Mouse (Mus musculus) ovary, postnatal 14 days (tissue): ENCODE data around the gene Prkce.
"Not testable (repeated sequence)": the region's sequence is repeated elsewhere in the genome, so short reads cannot be mapped to it uniquely, and the experiment has no call there.

ENCODE experiments used
- DNase-seq: peaks from one replicate; pipeline ENCODE4 v3.0.0; 2022; ENCODE audit warnings: low spot score

The Prkce gene

DNA sequence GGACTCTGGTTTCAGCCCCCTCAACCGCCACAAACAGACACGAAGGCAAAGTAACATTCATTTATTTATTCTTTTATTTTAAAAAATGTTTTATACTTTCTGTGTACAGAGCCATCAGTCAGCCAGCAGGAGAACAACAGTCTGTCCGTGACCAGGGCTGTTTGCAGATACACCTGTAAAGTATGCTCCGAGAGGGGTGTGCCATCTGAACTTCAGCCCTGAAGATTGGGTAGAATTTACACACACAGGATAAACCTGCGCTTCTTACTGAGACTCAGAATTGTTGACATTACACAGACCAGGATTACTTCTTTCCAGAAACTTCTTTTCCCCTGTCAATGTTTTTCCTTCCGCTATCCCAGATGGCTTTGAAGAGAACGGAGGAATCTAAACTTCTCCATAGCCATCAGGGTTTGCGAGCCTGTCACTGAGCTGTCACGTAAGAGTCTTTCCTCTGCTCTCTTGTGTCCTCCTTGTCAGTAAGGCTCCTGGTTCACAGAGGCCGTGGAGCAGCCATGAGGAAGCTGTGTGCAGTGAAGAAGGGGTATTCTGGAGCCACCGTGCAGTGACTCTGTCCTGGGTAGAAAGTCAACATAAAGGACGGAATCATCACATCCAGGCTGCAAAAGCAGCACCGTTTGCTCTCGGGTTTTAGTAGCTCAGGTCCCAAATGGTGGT lies 286.2 kb downstream of the Prkce start:
- no peak for DNase-seq

DNA sequence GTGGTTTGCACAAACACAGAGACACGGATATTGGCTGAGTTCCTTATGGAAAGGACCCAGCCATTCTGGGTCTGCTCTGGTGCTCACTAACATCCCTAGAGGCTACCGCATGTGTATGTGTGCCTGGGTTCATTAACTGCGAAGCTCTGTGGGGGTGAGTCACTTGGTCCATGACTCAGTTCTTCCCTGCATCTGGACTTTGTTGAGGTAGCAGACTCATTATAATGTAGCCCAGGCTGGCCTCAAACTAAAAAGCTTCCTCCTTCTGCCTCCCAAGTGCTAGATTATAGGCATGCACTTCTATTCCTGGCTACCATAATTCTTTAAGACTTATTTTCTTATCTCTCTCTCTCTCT lies 286.7 kb downstream of the Prkce start:
- DNase-seq: no peak

DNA sequence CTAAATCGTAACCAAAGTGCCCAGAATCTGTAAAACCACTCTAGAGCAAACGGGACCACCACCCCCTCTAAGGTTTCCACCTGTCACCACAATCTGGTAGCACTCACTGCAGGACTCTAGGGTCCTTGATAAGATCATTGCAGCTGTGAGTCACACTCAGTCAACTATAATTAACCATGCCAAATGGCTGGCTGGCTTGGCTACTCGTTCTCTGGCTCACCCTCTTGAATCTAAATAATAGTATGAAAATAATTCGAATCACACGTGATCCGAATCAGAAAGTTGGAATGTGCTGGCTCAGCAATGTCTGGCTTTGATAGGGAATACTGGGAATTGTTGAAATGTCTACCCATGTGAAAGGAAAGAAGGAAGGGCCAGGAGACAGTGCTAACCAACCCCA lies 288.9 kb downstream of the Prkce start:
- DNase-seq: no peak

DNA sequence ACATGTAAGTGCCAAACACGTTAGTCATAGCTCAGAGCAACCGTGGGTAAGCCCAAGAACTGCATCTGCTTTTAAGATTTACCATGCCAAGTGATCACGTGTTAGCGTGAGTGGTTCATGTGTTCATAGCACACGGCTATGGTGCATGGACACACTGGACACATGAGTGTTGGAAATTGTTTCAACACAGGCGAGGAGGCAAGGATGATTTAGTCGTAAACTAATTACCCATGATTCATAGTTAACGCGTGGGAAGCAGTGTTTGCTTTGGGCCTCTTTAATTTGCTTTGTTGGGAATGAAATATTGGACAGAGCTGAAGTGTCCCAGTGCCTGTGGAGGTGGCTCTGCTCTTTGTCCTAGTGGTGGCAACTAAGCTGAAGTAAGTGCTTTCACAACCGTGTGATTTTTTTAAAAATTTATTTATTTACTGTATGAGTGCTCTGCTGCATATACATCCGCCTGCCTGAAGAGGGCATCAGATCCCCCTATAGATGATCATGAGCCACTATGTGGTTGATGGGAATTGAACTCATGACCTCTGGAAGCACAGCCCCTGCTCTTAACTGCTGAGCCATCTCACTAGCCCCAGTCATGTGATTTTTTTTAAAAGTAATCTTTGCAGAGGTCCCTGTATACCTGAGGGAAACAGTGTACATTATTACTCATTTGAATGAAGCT lies 290.9 kb downstream of the Prkce start:
- DNase-seq: no peak

DNA sequence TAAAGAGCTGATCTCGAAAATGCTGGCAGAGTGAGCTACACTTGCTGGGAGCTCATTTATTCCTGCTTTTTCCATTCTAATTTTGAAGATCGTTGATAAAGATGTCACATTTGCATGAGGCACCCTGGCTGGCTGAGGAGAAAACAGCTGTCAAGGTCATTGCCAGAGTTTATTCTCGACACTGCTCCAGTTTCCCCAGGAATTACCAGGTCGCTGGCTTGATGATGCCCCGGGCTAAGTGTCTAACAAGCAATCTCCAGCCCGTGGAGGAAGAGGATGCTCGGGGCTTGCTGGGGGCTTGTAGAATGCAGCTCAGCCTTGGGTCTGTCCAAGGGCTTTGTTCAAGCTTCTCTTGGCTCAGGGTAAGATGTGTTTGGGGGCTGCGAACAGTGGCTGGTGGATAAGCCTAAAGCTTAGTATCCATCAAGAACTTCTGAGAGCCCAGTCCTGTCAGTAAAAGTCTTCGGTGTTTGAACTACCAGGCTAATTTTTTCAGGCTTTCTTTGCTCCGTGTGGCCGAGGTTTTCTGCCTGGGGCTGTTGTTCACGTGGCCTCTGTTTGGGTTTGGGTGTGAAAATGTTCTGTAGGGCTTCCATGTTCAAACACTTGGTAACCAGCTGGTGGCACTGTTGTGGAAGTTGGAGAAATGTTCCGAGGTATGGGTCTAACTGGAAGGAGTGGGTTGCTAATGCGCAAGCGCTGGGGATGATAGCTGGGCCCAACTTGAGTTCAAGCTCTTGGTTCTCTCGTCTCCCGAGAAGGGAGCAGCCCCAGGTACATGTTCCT lies 293.3 kb downstream of the Prkce start:
- DNase-seq: no peak

DNA sequence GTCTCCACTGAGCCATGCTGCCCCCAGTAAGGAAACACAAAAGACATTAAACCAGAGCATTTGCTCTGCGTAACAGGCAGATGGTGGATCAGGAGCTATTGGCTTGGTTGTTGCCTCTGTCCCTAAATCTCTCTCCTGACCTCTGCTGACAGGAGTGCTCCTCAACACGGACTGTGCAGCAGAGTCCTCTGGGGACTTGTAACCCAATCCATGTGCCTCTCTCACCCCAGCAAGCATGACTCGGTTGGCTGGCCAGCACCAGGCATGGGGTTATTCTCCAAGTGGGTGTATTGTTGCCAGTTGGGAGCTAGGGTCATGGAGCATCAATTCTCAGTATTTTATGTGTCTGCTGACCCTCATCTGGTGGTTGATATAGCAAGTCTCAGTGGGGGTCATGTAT lies 295.8 kb downstream of the Prkce start:
- no peak for DNase-seq

DNA sequence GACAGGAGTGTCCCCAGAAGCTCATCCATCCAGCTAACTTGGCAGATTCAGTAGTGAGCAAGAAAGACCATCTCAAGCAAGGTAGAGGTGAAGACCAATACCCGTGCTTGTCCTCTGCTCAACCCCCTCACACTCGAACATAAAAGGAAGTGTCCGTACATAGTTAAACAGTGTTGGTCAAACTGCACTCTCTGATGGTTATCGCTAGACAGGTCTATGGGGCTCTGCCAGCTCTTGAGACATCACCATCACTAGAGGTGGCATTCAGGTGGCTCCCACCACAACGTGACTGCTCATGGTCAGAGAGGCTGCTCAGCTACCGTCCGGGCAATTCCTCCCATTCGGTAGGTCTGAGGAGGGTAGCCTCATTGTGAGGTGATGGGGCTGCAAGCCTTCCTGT lies 296.6 kb downstream of the Prkce start:
- DNase-seq: no peak

DNA sequence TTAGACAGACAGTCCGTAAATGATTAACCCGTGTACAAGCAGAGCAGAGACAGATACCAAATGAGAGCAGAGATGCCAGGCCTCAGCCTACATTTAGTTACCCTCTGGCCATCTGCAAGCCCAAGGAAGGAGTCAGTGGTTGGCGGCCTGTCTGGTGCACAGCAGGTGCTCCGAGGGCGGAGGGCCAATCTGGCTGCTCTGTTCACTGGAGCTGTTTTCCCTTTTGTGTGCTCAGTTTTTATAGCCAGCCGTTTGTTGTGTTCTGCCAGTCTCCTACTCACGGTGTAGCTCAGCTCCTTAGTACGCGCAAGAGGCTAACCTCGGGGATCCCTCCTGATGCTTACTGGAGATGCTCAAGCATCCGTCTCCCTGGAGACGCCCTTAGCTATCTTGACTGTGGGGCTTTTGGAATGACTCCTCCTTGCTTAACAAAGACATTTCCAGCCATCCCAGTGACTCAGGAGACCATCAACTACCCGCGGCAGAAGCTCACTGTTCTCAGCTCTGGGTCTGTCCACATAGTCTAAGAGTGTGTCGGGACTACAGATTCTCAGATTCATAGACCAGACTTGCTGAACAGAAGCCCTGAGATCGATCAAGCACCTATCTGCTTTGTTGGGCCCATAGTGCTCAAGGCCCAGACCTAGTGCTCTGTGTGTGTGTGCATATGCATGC lies 297.2 kb downstream of the Prkce start:
- no peak for DNase-seq

DNA sequence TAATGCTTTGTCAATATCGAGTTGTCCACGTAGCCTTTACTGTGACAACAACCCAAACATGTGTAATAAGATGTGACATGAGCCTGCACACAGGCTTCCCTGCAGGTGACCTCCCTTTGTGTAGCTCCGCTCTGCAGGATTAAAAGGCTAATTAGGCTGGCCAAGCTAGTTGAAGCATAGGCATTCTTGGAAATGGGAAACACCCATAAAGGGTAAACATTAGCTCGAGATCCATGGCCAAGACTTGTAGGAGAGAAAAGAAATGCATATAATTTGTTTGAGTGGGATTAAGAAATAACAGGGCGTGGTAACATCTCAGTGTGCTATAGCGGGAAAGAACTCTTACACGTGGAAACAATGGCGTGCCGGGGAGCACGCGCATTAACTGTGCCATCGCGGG lies 298.3 kb downstream of the Prkce start:
- no peak for DNase-seq

DNA sequence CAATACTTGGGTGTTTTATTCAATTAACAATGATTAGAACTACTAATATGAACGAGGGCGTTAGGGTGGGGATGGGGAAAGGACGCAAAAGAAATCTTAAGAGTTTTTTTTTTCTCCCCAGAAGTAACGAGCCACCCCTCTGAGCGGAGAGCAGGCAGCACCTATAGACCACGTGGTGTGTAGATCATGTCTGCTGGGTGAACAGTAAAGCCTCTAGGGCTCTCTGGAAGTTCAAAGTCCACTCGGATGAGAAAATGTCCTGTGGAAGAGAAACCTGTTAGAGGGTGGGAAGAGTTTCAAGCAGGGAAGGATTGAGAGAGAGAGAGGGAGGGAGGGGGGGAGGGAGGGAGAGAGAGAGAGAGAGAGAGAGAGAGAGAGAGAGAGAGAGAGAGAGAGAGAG lies 298.8 kb downstream of the Prkce start:
- no peak for DNase-seq

DNA sequence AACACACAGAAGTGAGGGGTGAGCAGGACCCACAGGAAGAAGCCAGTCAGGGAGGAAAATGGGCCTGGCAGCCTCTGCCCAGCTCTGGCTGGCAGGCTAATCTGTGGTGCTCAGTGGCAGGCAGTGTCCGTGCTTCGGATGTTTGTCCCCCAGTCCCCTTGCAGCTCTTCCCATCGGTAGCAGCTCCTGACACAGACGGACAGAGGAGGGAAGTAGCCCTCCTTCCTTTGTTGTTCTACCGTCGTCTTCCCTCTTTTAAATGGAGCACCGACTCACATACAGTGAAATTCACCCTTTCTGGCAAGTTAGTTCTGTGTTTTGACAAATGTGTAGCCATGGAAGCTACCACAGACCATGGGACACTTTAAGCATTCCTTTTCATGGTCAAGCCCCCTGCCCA lies 299.3 kb downstream of the Prkce start:
- DNase-seq: no peak

DNA sequence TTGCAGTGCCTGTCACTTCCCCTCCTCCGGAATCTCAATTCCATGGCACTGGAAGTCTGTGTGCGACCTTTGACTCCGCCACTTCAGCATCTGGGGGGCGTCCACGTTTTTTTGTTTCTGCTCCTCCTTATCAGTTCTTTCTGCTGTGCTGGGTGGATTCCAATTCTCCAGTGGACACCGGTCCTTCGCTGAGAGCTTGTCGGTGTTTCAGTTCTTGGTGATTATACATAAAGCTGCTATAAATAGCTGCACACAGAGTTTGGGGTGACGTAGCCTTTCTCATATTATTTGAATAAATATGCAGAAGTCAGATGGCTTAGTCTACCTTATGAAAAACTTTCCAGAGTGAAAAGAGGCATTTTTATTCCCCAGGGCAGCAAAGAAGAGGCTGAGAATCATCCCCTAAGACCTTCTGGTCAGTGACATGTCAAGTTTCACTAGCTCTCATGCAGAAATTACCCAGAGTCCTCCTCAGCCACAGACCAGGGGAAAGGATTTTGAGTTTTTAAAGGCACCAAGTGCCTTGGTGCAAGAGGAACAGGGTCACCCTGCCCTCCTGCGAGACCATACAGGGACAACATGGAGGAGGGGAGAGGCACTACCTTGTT lies 299.8 kb downstream of the Prkce start:
- DNase-seq: no peak

DNA sequence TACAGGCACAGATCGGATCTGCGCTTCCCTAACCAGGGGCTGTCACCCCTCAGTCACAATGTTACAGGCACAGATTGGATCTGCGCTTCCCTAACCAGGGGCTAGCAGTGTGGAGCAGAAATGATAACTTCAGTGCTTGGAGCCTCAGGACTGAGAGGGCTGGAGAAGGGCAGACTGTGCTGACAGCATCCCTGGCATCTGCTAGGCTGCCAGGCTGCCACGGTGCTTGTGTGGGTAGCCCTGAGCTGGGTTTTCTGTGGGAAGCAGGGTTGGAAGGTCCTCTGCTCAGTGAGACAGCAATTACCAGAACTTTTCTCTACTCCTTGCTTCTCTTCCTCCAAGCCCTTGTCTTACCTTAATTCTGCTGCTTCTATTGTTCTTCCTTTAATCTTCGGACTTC lies 300.4 kb downstream of the Prkce start:
- no peak for DNase-seq

DNA sequence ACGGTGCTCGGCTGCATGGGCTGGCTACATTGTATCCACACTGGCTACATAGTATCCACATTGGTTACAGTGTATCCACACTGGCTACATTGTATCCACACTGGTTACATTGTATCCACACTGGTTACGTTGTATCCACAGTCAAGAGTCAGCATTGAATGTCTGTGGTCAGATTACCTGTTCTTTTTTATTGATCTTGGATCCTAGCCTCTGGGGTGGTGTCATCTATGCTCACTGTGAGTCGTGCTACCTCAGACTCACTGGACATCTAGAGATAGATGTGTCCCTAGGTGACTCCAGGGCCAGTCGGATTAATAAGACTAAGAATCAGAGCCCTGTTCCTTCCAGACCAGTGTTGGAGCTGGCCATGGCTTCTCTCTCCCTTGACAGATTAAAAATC lies 302.6 kb downstream of the Prkce start:
- no peak for DNase-seq

DNA sequence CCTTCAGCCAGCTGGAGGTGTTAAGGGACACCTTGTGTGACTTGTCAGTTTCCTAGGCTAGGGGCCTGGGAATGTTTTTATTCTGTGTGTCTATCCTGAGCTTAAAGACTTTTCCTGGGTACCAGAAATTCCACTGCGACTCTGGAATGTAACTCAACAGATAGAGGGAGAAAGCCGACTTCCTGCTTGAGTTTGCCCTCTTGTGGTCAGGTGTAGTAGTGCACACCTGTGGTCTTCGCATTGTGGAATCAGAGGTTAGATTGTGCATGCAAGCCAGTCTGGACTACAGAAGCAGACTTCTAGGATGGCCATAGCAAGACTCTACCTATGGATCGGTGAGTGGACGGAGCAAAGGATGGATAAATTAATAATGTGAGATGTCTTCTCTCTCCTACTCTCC lies 304.1 kb downstream of the Prkce start:
- DNase-seq: peak; percentile 52

DNA sequence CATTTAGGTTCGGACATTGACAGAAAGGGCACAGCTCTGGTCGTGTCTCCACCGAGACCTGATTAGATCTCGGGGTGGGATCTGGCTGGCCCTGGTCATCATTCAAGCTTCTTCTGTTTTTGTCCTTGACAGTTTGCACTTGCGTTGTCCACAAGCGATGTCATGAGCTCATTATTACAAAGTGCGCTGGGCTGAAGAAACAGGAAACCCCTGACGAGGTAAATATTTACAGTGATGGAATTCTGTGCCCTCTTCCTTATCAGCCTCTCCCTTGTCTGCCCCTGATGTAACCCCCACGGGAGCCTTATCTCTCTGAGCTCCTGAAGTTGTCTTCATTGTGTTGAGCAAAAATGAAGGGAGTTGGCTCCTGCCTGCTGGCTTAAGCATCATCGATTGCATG lies 309.1 kb downstream of the Prkce start:
- no peak for DNase-seq

DNA sequence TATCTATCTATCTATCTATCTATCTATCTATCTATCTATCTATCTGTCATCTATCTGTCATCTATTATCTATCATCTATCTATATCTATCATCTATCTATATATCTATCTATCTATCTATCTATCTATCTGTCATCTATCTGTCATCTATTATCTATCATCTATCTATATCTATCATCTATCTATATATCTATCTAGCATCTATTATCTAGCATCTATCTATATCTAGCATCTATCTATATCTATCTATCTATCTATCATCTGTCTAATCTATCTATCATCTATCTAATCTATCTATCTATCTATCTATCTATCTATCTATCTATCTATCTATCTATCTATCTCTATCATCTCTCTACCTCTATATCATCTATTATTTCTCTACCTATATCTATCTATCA lies 309.8 kb downstream of the Prkce start:
- DNase-seq: not testable (repeated sequence)

DNA sequence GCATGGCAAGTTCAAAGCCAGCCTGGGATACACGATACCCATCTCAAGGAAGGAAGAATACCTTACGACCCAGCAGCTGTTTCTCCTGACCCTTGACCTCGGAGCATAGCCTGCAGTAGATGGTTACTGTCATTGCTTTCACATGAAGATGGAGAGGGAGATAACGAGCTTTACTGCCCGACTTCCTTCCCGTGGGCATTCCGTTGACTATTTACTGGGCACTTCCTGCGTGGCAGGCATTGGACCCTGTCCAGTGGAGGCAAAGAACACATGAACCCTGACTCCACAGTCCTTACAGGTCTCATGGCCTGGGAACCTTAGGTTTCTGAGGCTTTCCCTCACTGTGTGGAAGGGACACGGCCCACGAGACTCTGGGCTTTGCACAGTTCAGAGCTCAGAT lies 311.8 kb downstream of the Prkce start:
- no peak for DNase-seq

DNA sequence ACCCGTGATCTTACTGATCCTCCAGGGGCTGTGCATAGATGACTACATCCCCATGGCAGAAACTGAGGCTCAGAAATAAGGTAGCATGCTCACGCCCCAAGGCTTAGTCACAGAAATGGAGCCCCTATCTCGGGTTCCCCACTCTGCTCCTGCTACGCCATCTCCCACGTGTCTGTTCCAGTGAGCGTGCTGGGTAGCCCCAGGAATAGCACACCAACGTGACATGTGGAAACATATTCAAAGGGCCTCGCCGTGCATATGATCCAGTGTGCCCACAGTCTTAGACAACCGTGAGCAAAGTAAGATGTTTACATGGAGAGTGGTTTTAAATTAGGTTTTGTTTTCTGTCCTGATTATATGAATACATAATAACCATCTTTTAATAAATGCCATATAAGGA lies 315.1 kb downstream of the Prkce start:
- no peak for DNase-seq

DNA sequence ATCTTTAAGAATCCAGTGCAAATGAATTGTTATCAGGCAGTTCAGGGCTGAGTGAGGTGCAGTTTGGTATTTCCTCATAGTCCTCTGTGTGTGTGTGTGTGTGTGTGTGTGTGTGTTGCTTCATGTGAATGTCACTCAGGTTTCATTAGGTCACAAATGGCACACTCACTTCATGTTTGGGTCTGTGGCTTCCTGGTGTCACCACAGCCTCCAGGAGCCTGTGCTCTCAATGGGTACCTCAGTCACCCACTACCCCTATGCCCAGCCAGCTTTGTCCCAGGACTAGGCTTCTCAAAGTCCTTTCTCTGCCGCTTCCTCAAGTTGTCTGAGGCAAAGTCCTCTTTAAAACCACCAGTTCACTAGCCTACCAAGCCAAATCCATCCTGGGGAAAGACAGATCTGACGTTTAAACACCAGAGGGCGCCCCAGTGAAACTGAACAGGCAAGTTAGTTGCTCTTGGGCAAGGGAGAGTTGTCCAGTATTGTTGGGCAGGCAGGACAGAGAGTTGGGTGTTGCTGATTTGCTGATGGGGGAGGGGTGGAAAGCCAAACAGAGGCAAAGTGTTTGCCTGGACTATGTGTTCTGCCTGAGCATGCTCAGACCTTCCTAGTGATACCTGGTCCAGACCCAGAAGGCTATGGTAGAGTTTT lies 316.6 kb downstream of the Prkce start:
- peak; percentile 84 for DNase-seq

DNA sequence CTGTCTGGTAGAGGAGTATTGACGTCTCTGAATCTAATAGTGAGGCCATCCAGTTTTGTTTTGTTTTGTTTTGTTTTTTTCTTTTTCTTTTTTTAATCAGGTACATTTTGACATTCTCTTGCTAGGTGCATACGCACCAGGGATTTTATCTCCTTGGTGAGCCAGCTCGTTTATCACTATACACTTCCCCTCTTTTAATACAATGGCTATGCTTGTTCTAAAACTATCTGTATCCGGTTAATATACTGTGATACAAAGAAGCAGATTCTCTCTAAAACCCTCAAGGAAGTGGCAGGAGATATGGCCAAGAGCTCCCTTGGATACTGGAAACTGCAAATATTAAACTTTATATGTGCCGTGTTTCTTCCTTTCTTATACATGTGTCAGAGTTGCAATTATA lies 319.1 kb downstream of the Prkce start:
- DNase-seq: no peak

DNA sequence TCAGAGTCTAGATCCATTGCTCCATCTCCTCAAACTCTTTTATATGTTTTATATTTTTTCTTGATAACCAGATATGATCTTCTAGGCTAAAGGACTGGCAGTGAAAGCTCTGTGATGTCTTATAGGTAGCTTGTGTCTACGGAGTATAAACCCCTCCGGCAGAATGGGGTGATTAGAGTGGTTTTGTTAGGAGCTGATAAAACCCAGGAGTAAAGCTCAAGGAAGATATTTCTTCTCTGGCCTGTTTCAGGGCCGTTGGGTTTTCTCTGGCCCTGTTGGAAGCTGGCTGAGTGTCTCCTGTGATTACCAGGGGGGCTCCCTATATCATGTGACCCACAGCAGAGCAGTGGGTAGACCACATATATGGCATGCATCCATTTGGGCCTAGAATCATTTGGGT lies 319.9 kb downstream of the Prkce start:
- DNase-seq: no peak
